Mouse (Mus musculus): ENCODE data around the gene Glb1. TPM values are rescaled to one million over a fixed set of nuclear protein-coding genes. Genes with fewer than 3 reads are reported as not detected.
"Not testable (repeated sequence)": the region's sequence is repeated elsewhere in the genome, so short reads cannot be mapped to it uniquely, and the experiment has no call there.

Gene Glb1
- polyA plus RNA-seq, 2 experiments from 2014 or later: 32.1 to 32.4 TPM

DNA sequence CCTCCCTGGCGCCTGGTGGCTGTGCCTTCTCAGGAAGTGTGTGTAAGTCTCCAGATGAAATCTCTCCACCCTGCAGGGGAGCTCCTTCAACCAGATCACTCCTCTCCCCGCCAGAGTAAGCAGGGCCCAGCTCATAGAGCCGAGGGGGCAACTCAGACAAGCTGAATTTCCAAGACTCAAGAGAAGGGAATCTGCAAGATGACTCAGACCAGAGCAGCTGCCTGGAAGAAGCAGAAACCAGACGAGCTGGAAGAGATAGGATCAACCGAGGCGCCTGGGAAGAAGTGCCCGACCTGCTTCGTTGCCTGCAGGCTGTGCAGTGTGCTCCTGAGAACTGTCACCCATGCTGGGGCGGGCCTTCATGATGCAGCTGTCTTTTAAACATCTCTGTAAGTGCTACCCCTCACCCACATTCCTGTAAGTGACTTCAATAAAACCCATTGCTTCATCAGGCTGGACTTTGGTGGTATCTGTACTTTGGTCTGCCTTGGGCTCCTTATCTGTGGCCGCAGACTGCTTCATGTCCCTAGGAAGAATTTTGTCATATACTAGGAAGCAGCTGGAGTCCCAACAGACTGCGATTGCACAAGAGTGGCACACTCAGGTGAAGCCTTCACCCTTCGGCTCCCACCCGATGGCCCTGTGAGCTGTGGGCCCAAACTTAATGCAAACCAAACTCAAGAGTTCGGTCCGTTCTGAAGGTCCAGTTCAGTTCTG, 102.0 kb downstream of the Glb1 start:
- no peak for ATAC-seq

DNA sequence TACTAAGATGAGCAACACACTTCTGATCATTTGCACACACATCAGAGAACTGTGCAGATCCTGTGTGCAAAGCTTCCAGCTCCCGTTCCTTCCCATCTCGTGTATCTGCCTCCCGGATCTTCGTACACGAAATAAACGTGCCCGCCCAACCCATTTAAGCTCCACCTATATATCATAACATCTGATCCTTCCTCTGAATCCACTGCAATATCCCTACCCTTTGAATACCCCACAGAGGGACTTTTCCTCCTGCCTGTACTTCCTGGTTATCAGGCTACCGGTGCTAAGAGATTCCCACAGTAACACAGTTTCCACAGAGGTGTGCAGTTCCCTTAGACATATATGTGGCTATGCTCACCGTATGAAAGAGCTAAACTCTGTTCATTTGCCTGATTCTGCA, 103.9 kb downstream of the Glb1 start, which contains the start of gene Ccr4:
TSS of gene Ccr4 (minus strand) at position 101 of the 400 bp plus-strand sequence.
- ATAC-seq: no peak

DNA sequence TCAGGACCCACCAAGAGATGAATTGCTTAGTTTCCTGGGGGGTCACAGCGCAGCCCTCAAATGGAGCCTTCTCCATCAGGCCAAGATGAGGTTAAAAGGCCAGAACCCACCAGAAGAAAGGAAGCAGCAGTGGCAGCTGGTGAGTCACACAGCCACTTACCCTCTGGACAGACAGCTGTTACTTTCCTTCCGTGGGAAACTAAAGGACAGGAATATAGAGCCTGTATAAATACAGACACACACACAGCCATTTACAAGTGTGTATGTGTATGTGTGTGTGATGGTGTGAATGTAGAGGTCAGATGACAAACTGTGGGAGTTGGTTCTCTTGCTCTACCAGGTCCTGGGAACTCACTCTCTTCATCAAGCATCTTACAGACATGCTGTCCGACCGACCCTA, 105.7 kb downstream of the Glb1 start:
- ATAC-seq: no peak

DNA sequence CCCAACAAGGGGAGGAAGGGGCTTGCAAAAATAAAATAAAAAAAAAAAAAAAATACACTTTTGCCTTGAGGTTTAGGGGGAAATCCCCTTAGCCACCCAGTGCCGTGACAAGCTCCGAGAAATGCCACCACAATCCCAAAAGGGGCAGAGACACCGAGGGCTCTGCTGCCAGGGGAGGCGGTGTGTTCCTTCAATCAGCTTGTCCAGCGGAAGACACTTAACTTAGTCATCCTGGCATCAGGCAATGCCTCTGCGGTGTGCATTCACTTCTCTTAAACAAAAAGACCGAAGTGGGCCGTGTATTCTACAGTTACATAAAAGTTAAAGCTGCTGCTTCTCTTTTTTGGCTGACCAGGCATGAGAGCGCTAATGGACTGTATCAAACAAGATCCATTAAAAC, 106.5 kb downstream of the Glb1 start:
- peak; percentile 53 for ATAC-seq

DNA sequence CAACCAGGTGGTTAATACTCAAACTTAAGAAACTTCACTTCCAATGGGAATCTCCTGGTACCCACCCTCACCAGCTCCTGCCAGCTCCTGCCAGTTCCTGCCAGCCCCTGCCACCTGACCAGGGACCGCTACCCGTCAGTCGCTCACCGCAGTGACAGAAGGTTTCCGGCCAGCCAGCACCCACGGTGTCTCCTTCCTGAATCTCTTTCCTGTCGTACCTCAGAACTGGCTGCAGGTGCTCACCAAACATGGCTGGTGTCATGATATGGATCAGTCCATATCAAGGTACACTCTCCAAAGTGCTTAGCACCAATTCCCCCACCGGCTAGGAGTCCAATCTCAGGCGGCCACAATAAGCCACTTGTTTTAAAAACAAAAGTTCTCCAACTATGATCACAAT, 108.9 kb downstream of the Glb1 start:
- ATAC-seq: peak; percentile 83

DNA sequence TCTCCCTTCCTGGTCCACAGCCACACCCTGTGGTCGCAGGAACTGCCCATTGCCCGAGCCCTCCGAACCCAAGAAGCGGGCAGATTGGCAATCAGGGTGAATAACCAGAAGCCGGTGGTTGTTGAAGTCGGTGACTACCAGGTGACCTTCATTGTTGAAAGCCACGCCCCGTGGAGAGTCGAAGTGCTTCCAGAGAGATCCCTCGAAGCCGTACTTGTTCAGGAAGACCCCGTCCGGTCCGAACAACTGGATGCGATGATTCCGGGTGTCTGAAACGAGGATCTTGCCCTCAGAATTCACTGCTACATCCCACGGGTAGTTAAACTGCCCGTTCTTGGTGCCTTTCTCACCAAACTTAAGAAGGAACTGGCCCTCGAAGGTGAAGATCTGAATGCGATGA, 112.0 kb downstream of the Glb1 start:
- ATAC-seq: no peak

DNA sequence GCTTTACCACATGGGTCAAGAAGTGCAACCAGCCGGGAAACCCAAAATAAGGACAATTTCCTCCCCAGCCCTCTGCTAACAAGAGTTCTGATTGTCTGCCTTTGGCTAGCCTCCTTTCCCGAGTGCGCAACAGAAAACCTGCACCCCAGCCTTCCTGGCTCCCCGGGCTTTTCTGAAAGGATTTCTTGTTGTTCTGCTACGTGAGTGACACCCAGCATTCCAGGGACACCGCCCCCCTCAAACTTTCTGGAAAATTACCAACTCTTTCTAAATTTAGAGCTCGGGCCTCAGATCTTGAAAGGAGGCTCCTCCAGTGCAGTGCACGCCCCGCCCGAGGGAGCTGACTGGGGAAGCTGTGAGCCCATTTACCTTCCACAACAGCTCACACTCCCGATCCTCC, 114.5 kb downstream of the Glb1 start, which contains the start of gene C130032M10Rik:
TSS of gene C130032M10Rik (plus strand) at position 334 of the 400 bp plus-strand sequence.
- no peak for ATAC-seq

DNA sequence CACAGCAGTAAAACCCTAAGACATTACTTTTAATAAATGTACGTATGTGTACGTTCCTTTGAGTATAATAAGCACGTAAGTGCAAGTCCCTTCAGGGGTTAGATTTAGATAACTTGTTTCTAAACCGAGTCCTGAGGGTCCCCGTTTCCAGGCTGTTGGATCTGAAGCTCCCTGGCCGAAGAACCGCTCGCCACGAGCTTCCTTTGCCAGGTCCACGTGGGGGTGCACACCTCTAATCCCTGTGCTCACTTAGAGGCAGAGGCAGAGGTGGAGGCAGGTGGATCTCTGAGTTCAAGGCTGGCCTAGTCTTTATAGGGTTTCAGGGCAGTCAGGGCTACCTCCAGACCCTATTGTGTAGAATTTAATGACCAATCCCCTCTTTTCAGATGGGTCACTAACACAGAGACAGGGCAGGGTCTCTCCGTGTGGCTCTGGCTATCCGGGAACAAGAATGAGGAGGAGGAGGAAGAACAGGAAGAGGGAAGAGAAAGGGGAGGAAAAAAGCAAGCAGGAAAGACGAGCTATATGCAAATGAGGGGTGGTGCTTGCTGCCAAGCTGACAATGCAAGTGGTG, 117.1 kb downstream of the Glb1 start:
- no peak for ATAC-seq

DNA sequence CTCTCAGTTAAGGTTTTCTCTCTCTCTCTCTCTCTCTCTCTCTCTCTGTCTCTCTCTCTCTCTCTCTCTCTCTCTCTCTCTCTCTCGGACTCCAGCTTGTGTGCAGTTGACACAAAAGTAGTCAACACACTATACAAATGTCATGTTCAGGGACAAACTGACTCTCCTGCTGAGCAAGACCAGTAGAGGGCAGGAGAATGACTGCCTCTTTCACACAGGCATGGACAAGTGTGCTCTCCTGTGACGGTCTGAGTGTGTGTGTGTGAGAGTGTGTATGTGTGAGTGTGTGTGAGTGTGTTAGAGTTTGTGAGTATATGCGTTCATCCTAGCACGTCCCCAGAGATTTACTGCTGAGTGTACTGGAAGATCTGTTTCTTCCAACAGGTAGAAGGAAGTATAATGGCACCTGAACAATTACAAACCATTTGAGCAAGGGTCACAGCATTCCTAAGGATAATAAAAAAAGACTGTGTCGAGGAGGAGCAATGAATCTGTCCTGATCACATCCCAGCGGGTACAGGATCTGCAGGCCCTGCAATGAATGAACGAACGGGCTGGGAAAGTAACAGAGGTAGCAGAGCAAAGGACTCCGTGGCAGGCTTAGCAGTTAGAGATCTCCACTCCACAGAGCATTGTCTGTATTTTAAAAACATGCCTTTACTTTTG, 118.1 kb downstream of the Glb1 start:
- no peak for ATAC-seq

DNA sequence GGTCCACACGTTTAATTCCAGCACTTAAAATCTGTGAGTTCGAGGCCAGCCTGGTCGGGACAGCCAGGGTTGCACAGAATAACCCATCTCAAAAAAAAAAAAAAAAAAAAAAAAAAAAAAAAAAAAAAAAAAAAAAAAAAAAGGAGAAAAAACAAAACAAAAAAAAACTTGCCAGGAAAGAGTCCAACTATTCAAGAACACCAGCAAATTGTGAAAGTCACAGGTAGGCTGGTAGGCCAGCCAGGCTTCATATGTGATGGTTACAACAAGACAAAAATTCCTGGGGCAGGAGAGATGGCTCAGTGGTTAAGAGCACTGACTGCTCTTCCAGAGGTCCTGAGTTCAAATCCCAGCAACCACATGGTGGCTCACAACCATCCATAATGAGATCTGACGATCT, 119.7 kb downstream of the Glb1 start:
- not testable (repeated sequence) for ATAC-seq

DNA sequence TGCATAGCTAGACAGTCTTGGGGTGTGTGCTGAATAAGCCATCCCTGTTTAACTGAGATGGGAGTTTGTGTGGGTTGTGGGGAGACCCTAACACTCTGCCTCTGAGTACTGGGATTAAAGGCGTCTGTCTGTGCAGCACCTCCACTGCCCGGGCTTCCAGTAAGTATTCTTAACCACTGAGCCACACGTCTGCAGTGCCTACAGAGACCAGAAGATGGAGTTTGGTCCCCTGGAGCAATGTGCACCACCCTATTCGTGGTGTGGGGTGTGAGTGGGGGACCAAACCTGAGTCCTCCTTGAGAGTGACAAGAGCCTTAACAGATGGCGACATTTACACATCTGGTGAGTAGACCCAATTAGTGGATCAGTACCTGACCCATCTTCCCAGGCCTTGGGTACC, 121.2 kb downstream of the Glb1 start:
- no peak for ATAC-seq

DNA sequence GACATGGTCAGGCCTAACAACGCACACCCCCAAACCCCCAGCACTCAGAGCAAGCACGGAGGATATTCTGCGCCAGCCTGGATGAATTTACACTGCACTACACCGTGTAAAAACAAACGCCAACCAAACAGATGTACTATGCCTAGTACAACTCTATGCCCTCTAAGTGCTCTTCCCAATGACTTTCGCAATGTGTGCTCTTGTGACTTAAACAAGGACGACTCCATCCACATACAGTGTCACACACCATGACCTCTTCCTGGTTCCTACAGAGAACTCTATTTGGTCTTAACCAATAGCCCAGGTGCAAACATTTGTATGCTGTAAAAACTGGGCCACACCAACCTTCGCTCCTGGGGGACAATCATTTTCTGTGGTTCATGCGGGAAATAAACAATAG, 121.6 kb downstream of the Glb1 start:
- ATAC-seq: no peak

Other genes starting within 250 kb of the Glb1 start
- gene Bcl2a1c, start 70.9 kb upstream of the Glb1 start, polyA plus RNA-seq (2017; shearing (Covaris generic)): 1 to 10 TPM in 1 of 2 experiments, not detected in 1; 1.7 TPM
- gene Crtap, start 10.4 kb upstream of the Glb1 start, polyA plus RNA-seq (2017; shearing (Covaris generic)): 1 to 10 TPM; 3.5 to 5.1 TPM
- gene Tmppe, start within 50 bp of the Glb1 start, polyA plus RNA-seq (2017; shearing (Covaris generic)): 10 to 100 TPM in 1 of 2 experiments, 1 to 10 TPM in 1; 9.1 to 14.3 TPM
- 10 to 100 TPM; 33.0 to 42.8 TPM for gene Ccr4, start 103.8 kb downstream of the Glb1 start, polyA plus RNA-seq (2017; shearing (Covaris generic))
- gene C130032M10Rik, start 114.6 kb downstream of the Glb1 start, polyA plus RNA-seq (2017; shearing (Covaris generic)): not detected
- under 1 TPM in 1 of 2 experiments, not detected in 1; 0.07 TPM for gene Trim71, start 163.3 kb downstream of the Glb1 start, polyA plus RNA-seq (2017; shearing (Covaris generic))
- 10 to 100 TPM; 20.6 to 27.2 TPM for gene Cnot10, start 239.1 kb downstream of the Glb1 start, polyA plus RNA-seq (2017; shearing (Covaris generic))

Measured in activated CD4-positive, CD25-positive, alpha-beta regulatory T cell, adult 4 months (primary cell).